In genomic region chr19:41100863-41101262, GRCm38 (mm10) we compare ENCODE assay signal across 20 mouse cellular contexts. TPM values are rescaled to one million over a fixed set of nuclear protein-coding genes. Genes with fewer than 3 reads are reported as not detected.
DNase-seq lines count a peak whose midpoint lies in the region; ATAC-seq and TF ChIP-seq lines count a peak whose summit lies in the region.
"Had no signal": no experiment of that assay in that cellular context is flagged by ENCODE, and none has a peak within 500 bp of the region (broad histone marks: within the 10 kb centered on the region; RNA-seq: fewer than 3 reads in every experiment).

No protein-coding gene starts in this region.

- ATAC-seq in heart, embryonic 12.5 days (ENCODE audit: insufficient number of reproducible peaks, low FRiP score) = no peak
- ATAC-seq in forebrain, postnatal 0 days = peak; percentile 62
- no peak for ATAC-seq in kidney, embryonic 16.5 days (ENCODE audit: low FRiP score, low TSS enrichment)
- no peak for ATAC-seq in liver, embryonic 12.5 days

- H3K27ac ChIP-seq in heart, embryonic 12.5 days (ENCODE audit: poor library complexity, severe bottlenecking) = no peak overlapping the region
- H3K27ac ChIP-seq in forebrain, postnatal 0 days (ENCODE audit: low read depth, low read length) = peak overlapping the region; percentile 40; the same call in 1 of the 2 replicates
- no peak overlapping the region for H3K27ac ChIP-seq in kidney, embryonic 16.5 days (ENCODE audit: low read length)
- H3K27ac ChIP-seq in liver, embryonic 12.5 days = no peak overlapping the region
- H3K27ac ChIP-seq: kidney, embryonic 15.5 days; neural tube, embryonic 12.5 days had no signal

- 86% methylated on average over 7 of the region's 7 CpGs for WGBS in heart, embryonic 12.5 days
- WGBS in forebrain, postnatal 0 days = 44% methylated on average over 7 of the region's 7 CpGs
- WGBS in lung, adult 2 months = 90% methylated on average over 7 of the region's 7 CpGs
- WGBS in kidney, embryonic 16.5 days = 91% methylated on average over 7 of the region's 7 CpGs
- WGBS in liver, embryonic 12.5 days (ENCODE audit: insufficient replicate concordance) = 72% methylated on average over 7 of the region's 7 CpGs

- H3K4me3 ChIP-seq in heart, embryonic 12.5 days = no peak overlapping the region
- H3K4me3 ChIP-seq in forebrain, postnatal 0 days (ENCODE audit: low read depth, low read length) = no peak overlapping the region
- H3K4me3 ChIP-seq in lung, adult 2 months (replicated peaks; ENCODE audit: extremely low read depth, low read depth, low read length) = no peak overlapping the region
- no peak overlapping the region for H3K4me3 ChIP-seq in kidney, embryonic 16.5 days (ENCODE audit: low read length)
- H3K4me3 ChIP-seq in liver, embryonic 12.5 days = no peak overlapping the region
- H3K4me3 ChIP-seq: erythroblast, embryonic 14.5 days; kidney, embryonic 15.5 days; neural tube, embryonic 12.5 days had no signal

- DNase-seq in heart, adult 18-20 months = peak; percentile 22 to 52
- DNase-seq in Muller cell, postnatal 12 days (ENCODE audit: inconsistent ontology term) = peak; percentile 47
- peak; percentile 55 to 56 for DNase-seq in cerebellum, adult 18-20 months
- DNase-seq in forebrain, postnatal 0 days = peak; percentile 62
- no peak for DNase-seq in lung, adult 2 months
- DNase-seq: B cell, adult 2 months; lung, postnatal 10 days had no signal

- H3K36me3 ChIP-seq in heart, embryonic 12.5 days = no peaks in the 10 kb centered on the region
- no peaks in the 10 kb centered on the region for H3K36me3 ChIP-seq in forebrain, postnatal 0 days (ENCODE audit: insufficient read depth)
- H3K36me3 ChIP-seq in kidney, embryonic 16.5 days (ENCODE audit: insufficient read depth, low read length) = no peaks in the 10 kb centered on the region
- no peaks in the 10 kb centered on the region for H3K36me3 ChIP-seq in liver, embryonic 12.5 days
- H3K36me3 ChIP-seq: kidney, embryonic 15.5 days; neural tube, embryonic 12.5 days had no signal

- H3K9me3 ChIP-seq in heart, embryonic 12.5 days (replicated peaks) = no peaks in the 10 kb centered on the region
- H3K9me3 ChIP-seq in forebrain, postnatal 0 days (ENCODE audit: low read length) = no peaks in the 10 kb centered on the region
- H3K9me3 ChIP-seq in kidney, embryonic 16.5 days (ENCODE audit: low read length) = no peaks in the 10 kb centered on the region
- no peaks in the 10 kb centered on the region for H3K9me3 ChIP-seq in liver, embryonic 12.5 days (replicated peaks)
- H3K9me3 ChIP-seq: kidney, embryonic 15.5 days; neural tube, embryonic 12.5 days had no signal

- no peak for TF ChIP-seq POLR2A in lung, adult 2 months (IDR thresholded peaks at IDR 0.05; ENCODE audit: borderline replicate concordance, extremely low read depth, low read depth, low read length)

- no peak overlapping the region for H3K9ac ChIP-seq in heart, embryonic 12.5 days
- no peak overlapping the region for H3K9ac ChIP-seq in forebrain, postnatal 0 days
- H3K9ac ChIP-seq in kidney, embryonic 16.5 days (replicated peaks; ENCODE audit: low read length) = no peak overlapping the region
- no peak overlapping the region for H3K9ac ChIP-seq in liver, embryonic 12.5 days
- H3K9ac ChIP-seq: kidney, embryonic 15.5 days; neural tube, embryonic 12.5 days had no signal

- no peaks in the 10 kb centered on the region for H3K4me1 ChIP-seq in heart, embryonic 12.5 days (replicated peaks)
- H3K4me1 ChIP-seq in forebrain, postnatal 0 days (ENCODE audit: insufficient read depth) = peaks cover 6% of the 10 kb centered on the region; the same call in 1 of the 2 replicates
- no peaks in the 10 kb centered on the region for H3K4me1 ChIP-seq in lung, adult 2 months (ENCODE audit: control insufficient read depth, insufficient read depth, low read length)
- H3K4me1 ChIP-seq in kidney, embryonic 16.5 days (ENCODE audit: insufficient read depth, low read length) = no peaks in the 10 kb centered on the region
- no peaks in the 10 kb centered on the region for H3K4me1 ChIP-seq in liver, embryonic 12.5 days

- TF ChIP-seq CTCF in forebrain, postnatal 0 days (IDR thresholded peaks at IDR 0.05; ENCODE audit: low read depth) = no peak
- no peak for TF ChIP-seq CTCF in lung, adult 2 months (IDR thresholded peaks at IDR 0.05; ENCODE audit: insufficient read depth, low read length)

- no peak overlapping the region for H3K4me2 ChIP-seq in heart, embryonic 12.5 days
- H3K4me2 ChIP-seq in forebrain, postnatal 0 days (ENCODE audit: low read depth) = no peak overlapping the region
- no peak overlapping the region for H3K4me2 ChIP-seq in kidney, embryonic 16.5 days (replicated peaks; ENCODE audit: low read depth, low read length)
- no peak overlapping the region for H3K4me2 ChIP-seq in liver, embryonic 12.5 days
- H3K4me2 ChIP-seq: heart, embryonic 11.5 days; kidney, embryonic 15.5 days; liver, embryonic 11.5 days; neural tube, embryonic 12.5 days had no signal

- H3K27me3 ChIP-seq in heart, embryonic 12.5 days (replicated peaks) = peaks cover 10% of the 10 kb centered on the region; the same call in 1 of the 2 replicates
- no peaks in the 10 kb centered on the region for H3K27me3 ChIP-seq in forebrain, postnatal 0 days (ENCODE audit: insufficient read depth, low read length)
- H3K27me3 ChIP-seq in kidney, embryonic 16.5 days (ENCODE audit: insufficient read depth, low read length) = no peaks in the 10 kb centered on the region
- no peaks in the 10 kb centered on the region for H3K27me3 ChIP-seq in liver, embryonic 12.5 days (replicated peaks)
- H3K27me3 ChIP-seq: kidney, embryonic 15.5 days; neural tube, embryonic 12.5 days had no signal

RNA-seq across cellular contexts. Expression of gene Opalin, which starts 23.9 kb away (rescaled TPM):
- not detected for total RNA-seq in heart, adult 18-20 months (2021)
- polyA plus RNA-seq in heart, embryonic 12.5 days (2016; fragmentation: Nextera tagmentation; extraction: Ambion mirVana) = 0.17 and 0.27 TPM in 2 replicates
- total RNA-seq in forebrain, postnatal 0 days (2014; rRNA removed) = not detected in 2 replicates
- polyA plus RNA-seq in forebrain, postnatal 0 days (2015; fragmentation: Nextera tagmentation; extraction: Ambion mirVana) = not detected in 2 replicates
- polyA plus RNA-seq in lung, adult 2 months (2012; rRNA removed) = not detected in 2 replicates
- polyA plus RNA-seq in kidney, embryonic 16.5 days (2015; fragmentation: Nextera tagmentation; extraction: Ambion mirVana) = not detected in 2 replicates
- not detected in 2 replicates for polyA plus RNA-seq in liver, embryonic 12.5 days (2016; fragmentation: Nextera tagmentation; extraction: Ambion mirVana)
- total RNA-seq: adrenal gland, adult 8-10 months; ES-E14; gastrocnemius, adult 8-10 months; hematopoietic stem cell, adult 5-6 weeks had no signal
- polyA plus RNA-seq: erythroblast, embryonic 14.5 days; kidney, embryonic 15.5 days; liver, embryonic 11.5 days; neural tube, embryonic 12.5 days; stomach, embryonic 16.5 days had no signal
